Mouse (Mus musculus): ENCODE data around the gene Baiap2l1. TPM values are rescaled to one million over a fixed set of nuclear protein-coding genes. Genes with fewer than 3 reads are reported as not detected.

Gene Baiap2l1
- polyA plus RNA-seq, 1 experiment: 2.2 TPM

GRCm38 (mm10) chr5:144221305-144221704 is 136.6 kb downstream of the Baiap2l1 start:
- WGBS: 7% methylated on average over 4 of the region's 4 CpGs
- TF ChIP-seq POLR2A (IDR thresholded peaks at IDR 0.05; ENCODE audit: control insufficient read depth, extremely low read depth, insufficient read depth, low read length, poor library complexity): no peak
- no peak for TF ChIP-seq CTCF (IDR thresholded peaks at IDR 0.05; ENCODE audit: borderline replicate concordance, control insufficient read depth, extremely low read depth, insufficient read depth, low read length, poor library complexity)
- Histone ChIP-seq H3K4me3 (ENCODE audit: control insufficient read depth, insufficient read depth, low read length) (no peak overlapping the region), H3K4me1 (replicated peaks; ENCODE audit: control insufficient read depth, insufficient read depth, low read length) (peaks cover 39% of the 10 kb centered on the region), H3K27ac (ENCODE audit: control insufficient read depth, insufficient read depth, low read length) (peak overlapping the region; percentile 95), H3K36me3 (ENCODE audit: control insufficient read depth, insufficient read depth, low read length) (peaks cover 3% of the 10 kb centered on the region), H3K27me3 (ENCODE audit: control insufficient read depth, insufficient read depth, low read length) (no peaks in the 10 kb centered on the region)
- peak; percentile 69 for DNase-seq

GRCm38 (mm10) chr5:144219936-144220335 is 138.0 kb downstream of the Baiap2l1 start:
- WGBS: 95% methylated on average over 5 of the region's 5 CpGs
- TF ChIP-seq CTCF (IDR thresholded peaks at IDR 0.05; ENCODE audit: borderline replicate concordance, control insufficient read depth, extremely low read depth, insufficient read depth, low read length, poor library complexity): no peak
- no peak for TF ChIP-seq POLR2A (IDR thresholded peaks at IDR 0.05; ENCODE audit: control insufficient read depth, extremely low read depth, insufficient read depth, low read length, poor library complexity)
- H3K27me3 ChIP-seq (ENCODE audit: control insufficient read depth, insufficient read depth, low read length): no peaks in the 10 kb centered on the region
- no peak for DNase-seq
- no peak overlapping the region for H3K4me3 ChIP-seq (ENCODE audit: control insufficient read depth, insufficient read depth, low read length)
- peaks cover 4% of the 10 kb centered on the region for H3K36me3 ChIP-seq (ENCODE audit: control insufficient read depth, insufficient read depth, low read length)
- H3K27ac ChIP-seq (ENCODE audit: control insufficient read depth, insufficient read depth, low read length): no peak overlapping the region
- peaks cover 47% of the 10 kb centered on the region for H3K4me1 ChIP-seq (replicated peaks; ENCODE audit: control insufficient read depth, insufficient read depth, low read length)

GRCm38 (mm10) chr5:144219306-144219705 is 138.6 kb downstream of the Baiap2l1 start:
- H3K27ac ChIP-seq (ENCODE audit: control insufficient read depth, insufficient read depth, low read length): no peak overlapping the region
- H3K36me3 ChIP-seq (ENCODE audit: control insufficient read depth, insufficient read depth, low read length): peaks cover 4% of the 10 kb centered on the region
- TF ChIP-seq POLR2A (IDR thresholded peaks at IDR 0.05; ENCODE audit: control insufficient read depth, extremely low read depth, insufficient read depth, low read length, poor library complexity) (no peak), CTCF (IDR thresholded peaks at IDR 0.05; ENCODE audit: borderline replicate concordance, control insufficient read depth, extremely low read depth, insufficient read depth, low read length, poor library complexity) (no peak)
- peaks cover 47% of the 10 kb centered on the region for H3K4me1 ChIP-seq (replicated peaks; ENCODE audit: control insufficient read depth, insufficient read depth, low read length)
- H3K27me3 ChIP-seq (ENCODE audit: control insufficient read depth, insufficient read depth, low read length): no peaks in the 10 kb centered on the region
- no peak for DNase-seq
- 79% methylated on average over 12 of the region's 12 CpGs for WGBS
- no peak overlapping the region for H3K4me3 ChIP-seq (ENCODE audit: control insufficient read depth, insufficient read depth, low read length)

GRCm38 (mm10) chr5:144218061-144218460 is 139.9 kb downstream of the Baiap2l1 start:
- H3K27ac ChIP-seq (ENCODE audit: control insufficient read depth, insufficient read depth, low read length): no peak overlapping the region
- H3K36me3 ChIP-seq (ENCODE audit: control insufficient read depth, insufficient read depth, low read length): peaks cover 17% of the 10 kb centered on the region
- DNase-seq: no peak
- 94% methylated on average over 7 of the region's 7 CpGs for WGBS
- H3K4me3 ChIP-seq (ENCODE audit: control insufficient read depth, insufficient read depth, low read length): no peak overlapping the region
- H3K27me3 ChIP-seq (ENCODE audit: control insufficient read depth, insufficient read depth, low read length): no peaks in the 10 kb centered on the region
- TF ChIP-seq POLR2A (IDR thresholded peaks at IDR 0.05; ENCODE audit: control insufficient read depth, extremely low read depth, insufficient read depth, low read length, poor library complexity) (no peak), CTCF (IDR thresholded peaks at IDR 0.05; ENCODE audit: borderline replicate concordance, control insufficient read depth, extremely low read depth, insufficient read depth, low read length, poor library complexity) (no peak)
- H3K4me1 ChIP-seq (replicated peaks; ENCODE audit: control insufficient read depth, insufficient read depth, low read length): peaks cover 47% of the 10 kb centered on the region

- WGBS: 9% methylated on average over 2 of the region's 2 CpGs
- Histone ChIP-seq H3K4me3 (ENCODE audit: control insufficient read depth, insufficient read depth, low read length) (no peak overlapping the region), H3K4me1 (replicated peaks; ENCODE audit: control insufficient read depth, insufficient read depth, low read length) (peaks cover 33% of the 10 kb centered on the region), H3K27me3 (ENCODE audit: control insufficient read depth, insufficient read depth, low read length) (no peaks in the 10 kb centered on the region), H3K36me3 (ENCODE audit: control insufficient read depth, insufficient read depth, low read length) (peaks cover 32% of the 10 kb centered on the region), H3K27ac (ENCODE audit: control insufficient read depth, insufficient read depth, low read length) (no peak overlapping the region)
- no peak for DNase-seq
- no peak for TF ChIP-seq POLR2A (IDR thresholded peaks at IDR 0.05; ENCODE audit: control insufficient read depth, extremely low read depth, insufficient read depth, low read length, poor library complexity)
- no peak for TF ChIP-seq CTCF (IDR thresholded peaks at IDR 0.05; ENCODE audit: borderline replicate concordance, control insufficient read depth, extremely low read depth, insufficient read depth, low read length, poor library complexity)
These were observed 141.9 kb downstream of the Baiap2l1 start for GRCm38 (mm10) chr5:144215992-144216391.

Other genes with a start within 250 kb of the Baiap2l1 start
- gene Bhlha15, start 167.8 kb downstream of the Baiap2l1 start, polyA plus RNA-seq (2012; rRNA removed): 0.42 and 0.70 TPM in 2 replicates
- gene Tecpr1, start 134.5 kb downstream of the Baiap2l1 start, polyA plus RNA-seq (2012; rRNA removed): 220 and 240 TPM in 2 replicates
- 70.8 and 76.9 TPM in 2 replicates for gene Bri3, start 113.7 kb downstream of the Baiap2l1 start, polyA plus RNA-seq (2012; rRNA removed)
- 5.0 and 5.3 TPM in 2 replicates for gene Nptx2, start 187.8 kb upstream of the Baiap2l1 start, polyA plus RNA-seq (2012; rRNA removed)

Measured in thymus, adult 2 months (tissue).